Mouse (Mus musculus): Measurements from ENCODE around the gene Tpo.

GRCm38 (mm10) chr12:30029111-30029510, 103.3 kb downstream of the Tpo start:
- TF ChIP-seq POLR2A (IDR thresholded peaks at IDR 0.05; ENCODE audit: low read depth, low read length) (no peak), CTCF (IDR thresholded peaks at IDR 0.05; ENCODE audit: borderline replicate concordance, insufficient read depth, low read length) (no peak)

All from embryonic fibroblast, embryonic 13.5 days (primary cell).